Mouse (Mus musculus) adrenal gland (tissue): ENCODE data around the gene Nps.
"Not testable (repeated sequence)": the region's sequence is repeated elsewhere in the genome, so short reads cannot be mapped to it uniquely, and the experiment has no call there.

Experiments
- intact Hi-C: fragments of 180-260 bp; cut with DNase I; formaldehyde crosslinking; loops from one replicate; pipeline ENCODE4 v1.15.1; 2025
- long read RNA-seq, 2 experiments: library from polyadenylated mRNA; unstranded; transcript quantifications; one replicate each; pipeline ENCODE4 v2.0.0; 2020; ENCODE audit warnings: borderline replicate concordance in 1 of 2; ENCODE audit not compliant: insufficient replicate concordance in 1 of 2

Gene Nps
- long read RNA-seq, experiment 1 = 0 reads
- long read RNA-seq, experiment 2 = 0 reads

DNA sequence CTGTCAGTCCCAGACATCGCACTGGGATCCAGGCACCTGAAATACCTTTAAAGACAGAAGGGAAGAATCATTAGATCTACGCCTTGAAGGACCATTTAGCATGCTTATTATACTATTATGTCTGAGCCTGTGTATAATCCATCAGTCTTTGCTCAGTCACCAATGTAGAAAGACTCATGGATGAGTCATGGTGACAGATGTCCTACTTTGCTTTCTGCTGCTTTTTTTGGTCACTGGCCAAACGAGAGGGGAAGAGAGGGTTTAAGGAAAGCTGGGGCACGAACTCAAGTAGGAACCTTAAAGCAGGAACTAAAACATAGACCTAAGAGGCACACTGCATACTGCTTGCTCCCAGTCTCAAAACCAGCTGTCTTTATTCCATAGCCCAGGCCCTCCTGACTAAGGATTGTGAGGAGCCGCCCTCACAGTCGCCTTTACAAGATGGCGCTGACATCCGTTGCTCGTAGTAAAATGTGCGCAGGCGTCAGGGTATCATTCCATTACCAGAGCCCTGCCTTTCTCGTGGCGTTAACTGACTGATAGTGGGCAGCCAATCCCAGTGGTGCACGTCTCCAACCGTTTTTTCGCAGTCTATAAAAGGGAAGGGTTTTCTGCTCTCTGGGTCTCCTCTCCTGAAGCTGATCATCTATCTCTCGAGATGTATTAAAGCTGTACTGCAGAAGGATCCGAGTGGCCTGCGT is at the start of gene Nps:
Nps (plus strand) TSS at position 651 of the 701 bp plus-strand sequence.
- intact Hi-C loops = not testable (repeated sequence)

DNA sequence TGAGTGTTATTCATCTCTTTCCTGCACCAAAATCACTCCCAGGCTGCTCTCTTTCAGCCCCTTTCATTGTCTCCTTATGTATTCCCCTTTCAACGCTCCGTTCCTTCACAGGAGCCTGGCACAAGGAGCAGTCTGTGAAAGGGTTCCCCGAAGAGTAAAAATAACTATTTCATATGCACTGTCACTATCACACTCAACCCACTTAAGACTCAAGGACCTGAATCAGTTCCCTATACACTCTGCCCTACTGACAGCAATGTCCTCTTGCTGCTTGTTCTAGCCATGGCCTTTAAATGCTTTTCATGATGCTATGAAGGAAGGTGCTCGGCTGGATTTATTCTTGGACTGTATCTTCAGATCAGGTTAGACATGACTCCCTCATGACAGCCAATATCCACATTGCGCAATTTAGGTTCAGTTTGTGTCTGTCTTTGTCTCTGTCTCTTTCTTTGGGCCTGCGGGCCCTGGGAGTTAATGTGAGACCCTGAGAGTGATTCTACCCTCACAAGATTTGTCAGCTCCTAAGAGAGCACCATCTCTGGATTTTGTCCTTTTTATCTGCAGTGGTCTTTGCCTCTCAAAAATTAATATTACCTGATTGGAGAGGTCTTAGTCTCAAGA is 49.4 kb upstream of the Nps start:
- intact Hi-C loops = no loop called here

DNA sequence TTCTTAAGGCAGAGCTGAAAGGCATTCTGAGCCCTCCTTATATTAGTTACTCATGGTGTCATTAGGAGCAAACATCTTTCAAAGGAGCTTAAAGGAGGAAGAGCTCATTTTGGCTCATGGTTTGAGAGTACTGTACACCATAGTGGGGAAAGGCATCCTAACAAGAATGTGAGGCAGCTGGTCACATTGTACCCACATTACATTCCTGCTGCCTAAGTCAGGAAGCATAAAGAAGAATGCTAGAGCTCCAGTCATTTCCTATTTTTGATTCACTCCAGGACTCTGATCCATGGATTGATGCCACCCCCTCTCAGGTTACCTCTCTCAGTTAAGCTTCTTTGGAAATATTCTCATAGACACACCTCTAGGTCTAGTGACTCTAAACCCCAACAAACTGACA is 48.2 kb upstream of the Nps start:
- intact Hi-C loops = no loop called here

GRCm38 (mm10) chr7:135210831-135211230 is 47.7 kb upstream of the Nps start:
- intact Hi-C loops = no loop called here

- intact Hi-C loops = no loop called here
Measured at GRCm38 (mm10) chr7:135212505-135212904, 46.0 kb upstream of the Nps start.

DNA sequence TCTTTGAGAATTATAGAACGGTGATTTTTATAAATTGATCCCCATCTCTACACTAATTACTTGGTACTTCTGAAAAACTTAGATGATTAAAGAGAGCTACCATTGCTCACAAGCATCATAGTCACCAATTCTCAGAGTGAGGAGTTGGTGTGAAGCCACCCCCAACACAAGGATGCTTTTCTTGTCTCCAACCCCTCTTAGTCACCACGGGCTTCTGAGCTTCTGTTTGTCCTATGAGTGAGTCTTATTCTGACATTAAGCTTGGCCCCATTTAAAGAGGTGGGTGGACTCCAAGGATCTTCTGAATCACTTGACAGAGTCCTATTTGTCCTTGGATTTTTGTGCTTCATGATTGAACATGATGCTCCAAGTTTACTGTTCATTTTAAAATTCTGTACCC is 37.0 kb upstream of the Nps start:
- intact Hi-C loops = no loop called here

DNA sequence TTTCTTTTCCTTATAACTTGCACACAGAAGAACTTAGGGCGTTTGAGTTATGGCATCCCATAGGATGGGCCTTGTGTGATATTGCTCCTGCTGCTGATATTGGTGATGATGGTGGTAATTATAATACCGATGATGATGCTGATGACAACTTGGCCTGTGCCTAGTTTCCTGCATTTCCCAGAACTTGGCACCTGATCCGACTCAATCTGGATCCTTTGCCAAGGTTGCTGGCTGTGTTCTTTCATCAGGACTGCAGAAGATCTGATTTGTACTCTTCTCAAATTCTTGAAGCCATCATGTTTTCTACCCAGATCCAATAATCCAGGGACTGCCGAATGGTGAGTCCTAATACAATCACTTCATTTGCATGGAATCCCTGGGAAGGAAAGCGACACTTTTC is 32.5 kb upstream of the Nps start:
- intact Hi-C loops = no loop called here

DNA sequence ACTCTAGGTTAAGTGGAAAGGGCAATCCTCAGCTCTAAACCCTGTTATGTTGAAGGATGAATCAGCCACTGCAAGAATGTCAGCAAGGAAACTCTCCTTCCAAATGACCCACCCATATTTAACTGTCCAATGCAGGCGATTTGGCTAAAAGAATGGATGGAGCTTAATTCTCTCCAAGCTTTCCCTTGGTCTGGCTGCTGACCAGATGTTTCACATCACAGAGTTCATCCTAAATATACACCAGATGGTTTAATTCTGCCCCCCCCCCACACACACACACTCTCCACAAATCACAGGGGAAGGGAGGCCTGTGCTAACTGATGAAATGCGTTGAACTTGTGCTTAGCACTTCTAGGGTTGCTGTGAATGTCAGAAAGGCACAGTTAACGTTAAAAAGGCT is 21.4 kb upstream of the Nps start:
- intact Hi-C loops = no loop called here

- intact Hi-C loops = no loop called here
Measured at GRCm38 (mm10) chr7:135239441-135239840, 19.1 kb upstream of the Nps start.

- intact Hi-C loops = no loop called here
Measured at GRCm38 (mm10) chr7:135240006-135240405, 18.5 kb upstream of the Nps start.

GRCm38 (mm10) chr7:135240636-135241035 is 17.9 kb upstream of the Nps start:
- intact Hi-C loops = no loop called here

GRCm38 (mm10) chr7:135244171-135244880 is 14.2 kb upstream of the Nps start:
- intact Hi-C loops = no loop called here

- intact Hi-C loops = no loop called here
Measured at GRCm38 (mm10) chr7:135246386-135246785, 12.1 kb upstream of the Nps start.

- intact Hi-C loops = no loop called here
Measured at GRCm38 (mm10) chr7:135253249-135253648, 5.3 kb upstream of the Nps start.

DNA sequence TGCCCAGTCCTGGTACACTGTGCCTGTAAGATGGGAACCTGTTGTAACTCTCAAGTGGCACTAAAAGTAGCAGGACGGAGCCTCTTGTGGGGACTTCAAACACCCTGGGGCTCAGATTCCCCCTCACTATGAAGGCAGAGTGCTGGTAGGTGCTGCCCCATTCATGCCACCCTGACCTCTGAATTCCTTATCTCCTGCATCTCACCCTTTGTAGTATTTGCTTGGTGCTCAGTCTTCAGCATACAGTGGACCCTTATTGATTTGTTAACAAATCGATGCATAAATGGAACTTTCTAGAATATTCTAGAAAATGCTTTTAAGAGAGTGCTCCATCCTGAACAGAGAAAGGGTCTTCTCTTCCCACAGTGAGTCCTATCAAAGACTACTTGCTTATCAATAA is 4.1 kb upstream of the Nps start:
- intact Hi-C loops = no loop called here

- intact Hi-C loops = no loop called here
Measured at GRCm38 (mm10) chr7:135271011-135271410, 12.5 kb downstream of the Nps start.

DNA sequence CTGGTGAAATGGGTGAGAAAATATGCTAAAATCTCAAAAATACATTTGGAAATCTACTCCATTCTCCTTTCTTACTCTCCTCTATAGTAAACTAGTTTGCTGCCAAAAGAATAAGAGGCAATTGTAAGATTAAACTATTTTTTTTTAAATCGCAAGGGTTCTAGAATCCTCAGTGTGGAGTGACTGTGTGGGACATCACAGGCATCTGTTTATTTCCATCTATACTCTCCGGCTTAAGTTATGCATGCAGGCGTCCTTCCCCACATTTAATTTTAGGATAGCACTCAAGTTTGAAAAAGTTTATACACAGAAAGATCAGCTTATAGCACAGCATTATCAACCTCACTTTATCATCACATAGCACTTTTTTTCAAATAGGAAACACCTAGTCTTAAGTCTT is 24.7 kb downstream of the Nps start:
- intact Hi-C loops = no loop called here

DNA sequence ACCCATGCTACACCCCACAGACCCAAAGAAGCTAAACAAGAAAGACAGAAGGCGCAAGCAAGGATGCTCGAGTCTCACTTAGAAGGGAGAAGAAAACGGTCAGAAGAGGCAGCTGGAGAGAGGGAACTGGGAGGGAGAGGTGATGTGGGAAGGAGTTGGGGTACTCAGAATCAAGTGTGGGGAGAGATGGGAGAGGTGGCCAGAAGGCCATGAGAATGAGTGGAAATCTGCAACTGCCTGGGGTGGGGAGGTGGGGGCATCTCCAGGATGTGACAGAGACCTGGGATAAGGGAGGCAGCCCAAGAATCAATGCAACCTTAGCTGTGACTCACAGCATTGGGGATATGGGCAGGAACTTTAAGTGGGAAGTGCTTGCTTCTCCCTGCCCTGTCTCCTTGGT is 31.5 kb downstream of the Nps start:
- intact Hi-C loops = no loop called here

GRCm38 (mm10) chr7:135291646-135292236 is 33.2 kb downstream of the Nps start:
- intact Hi-C loops = no loop called here

- intact Hi-C loops = no loop called here
Measured at GRCm38 (mm10) chr7:135294498-135294897, 36.0 kb downstream of the Nps start.

GRCm38 (mm10) chr7:135304496-135304895 is 46.0 kb downstream of the Nps start:
- intact Hi-C loops = no loop called here
